Mouse (Mus musculus): Measurements from ENCODE around the gene Sec22b.

DNA sequence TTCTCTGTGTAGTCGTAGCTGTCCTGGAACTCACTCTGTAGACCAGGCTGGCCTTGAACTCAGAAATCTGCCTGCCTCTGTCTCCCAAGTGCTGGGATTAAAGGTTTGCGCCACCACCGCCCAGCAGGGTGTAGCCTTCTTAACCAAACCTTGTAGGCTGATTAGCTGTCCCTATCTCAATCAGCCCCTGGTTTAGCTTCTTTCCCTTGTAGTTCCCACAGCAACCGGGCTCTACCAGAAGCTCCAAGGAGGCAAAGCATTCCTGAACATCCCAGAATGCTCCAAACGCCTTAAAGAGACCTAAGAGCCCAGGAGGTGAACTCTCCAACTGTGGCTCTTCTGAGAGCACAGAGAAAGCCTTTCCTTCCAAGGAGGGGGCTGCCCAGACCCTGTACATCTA, 32.3 kb upstream of the Sec22b start:
- TF ChIP-seq POLR2A (IDR thresholded peaks at IDR 0.05; ENCODE audit: insufficient read depth, low read length) = no peak
- no peak for TF ChIP-seq CTCF (IDR thresholded peaks at IDR 0.05; ENCODE audit: low read depth, low read length)

Measured in ES-Bruce4 (cell line).